Mouse (Mus musculus) right cerebral cortex, adult 2 months (tissue): ENCODE data around the gene Catsper3.

Source experiments
- DNase-seq, 2 experiments: peaks; one replicate each; pipeline ENCODE4 v3.0.0; 2021 to 2022; ENCODE audit warnings: low spot score in 2 of 2

The Catsper3 gene

GRCm38 (mm10) chr13:55826796-55827678 lies 42.7 kb downstream of the Catsper3 start:
- no peak for DNase-seq

DNA sequence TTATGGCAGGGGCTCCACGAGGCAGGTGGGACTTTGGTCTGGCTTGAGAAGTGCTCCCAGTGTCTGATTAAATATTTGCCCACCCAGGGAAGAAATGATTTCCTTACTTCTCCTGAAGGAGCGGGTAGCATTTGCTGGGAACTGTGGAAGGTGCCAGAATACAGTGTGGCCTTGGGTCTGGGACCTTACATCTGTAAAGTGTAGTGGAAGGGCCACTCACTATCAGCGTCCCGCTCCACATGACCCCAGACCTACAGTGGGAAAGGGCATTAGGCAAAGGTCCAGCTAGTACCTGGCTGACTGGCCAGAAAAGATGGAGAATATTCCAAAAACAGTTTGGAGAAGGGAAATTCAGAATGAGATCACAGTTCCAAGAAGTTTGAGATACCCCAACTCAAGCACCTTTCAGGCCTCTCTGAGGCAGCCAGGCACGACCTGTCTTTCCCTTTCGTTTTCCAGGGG lies 43.3 kb downstream of the Catsper3 start:
- no peak for DNase-seq

DNA sequence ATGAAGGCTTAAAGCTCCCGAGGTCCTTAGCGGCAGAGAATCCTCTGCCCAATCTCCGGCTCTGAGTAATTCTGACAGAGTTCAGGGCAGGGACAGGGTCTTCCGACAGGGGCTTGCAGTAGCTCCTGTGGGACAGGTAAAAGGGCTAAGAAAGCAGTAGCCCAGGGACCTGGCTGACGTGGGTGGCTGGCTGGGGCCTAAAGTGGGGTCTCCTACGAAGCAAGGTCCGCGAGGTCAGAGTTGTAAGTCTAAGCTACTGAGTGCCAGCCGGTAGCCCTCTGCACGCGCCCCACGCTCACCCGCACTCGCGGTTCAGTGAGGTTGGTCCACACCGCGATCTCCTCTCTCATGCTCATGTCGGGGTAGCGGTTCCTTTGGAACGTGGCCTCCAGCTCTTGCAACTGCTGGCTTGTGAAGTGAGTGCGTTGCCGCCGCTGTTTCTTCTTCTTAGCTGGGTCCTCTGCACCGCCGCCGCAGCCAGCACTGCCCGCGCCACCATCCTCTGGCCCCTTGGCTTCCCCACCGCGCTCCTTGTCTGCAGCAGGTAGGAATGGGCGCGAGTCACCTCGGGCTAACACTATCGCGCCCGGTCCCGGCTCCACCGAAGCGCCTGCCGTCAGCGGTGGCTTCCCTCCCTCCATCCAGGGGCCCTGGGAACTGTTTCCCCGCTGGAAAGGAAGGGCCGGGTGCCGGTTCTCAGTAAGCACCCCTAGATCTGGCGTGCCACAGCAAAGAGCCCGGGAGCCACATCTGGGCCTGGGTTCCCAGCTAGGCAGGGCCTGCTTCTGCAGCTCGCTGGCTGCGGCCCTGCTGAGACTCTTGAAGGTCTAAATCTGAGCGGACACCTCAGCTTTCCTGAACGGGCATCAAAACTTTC lies 44.0 kb downstream of the Catsper3 start:
- DNase-seq, result no peak

DNA sequence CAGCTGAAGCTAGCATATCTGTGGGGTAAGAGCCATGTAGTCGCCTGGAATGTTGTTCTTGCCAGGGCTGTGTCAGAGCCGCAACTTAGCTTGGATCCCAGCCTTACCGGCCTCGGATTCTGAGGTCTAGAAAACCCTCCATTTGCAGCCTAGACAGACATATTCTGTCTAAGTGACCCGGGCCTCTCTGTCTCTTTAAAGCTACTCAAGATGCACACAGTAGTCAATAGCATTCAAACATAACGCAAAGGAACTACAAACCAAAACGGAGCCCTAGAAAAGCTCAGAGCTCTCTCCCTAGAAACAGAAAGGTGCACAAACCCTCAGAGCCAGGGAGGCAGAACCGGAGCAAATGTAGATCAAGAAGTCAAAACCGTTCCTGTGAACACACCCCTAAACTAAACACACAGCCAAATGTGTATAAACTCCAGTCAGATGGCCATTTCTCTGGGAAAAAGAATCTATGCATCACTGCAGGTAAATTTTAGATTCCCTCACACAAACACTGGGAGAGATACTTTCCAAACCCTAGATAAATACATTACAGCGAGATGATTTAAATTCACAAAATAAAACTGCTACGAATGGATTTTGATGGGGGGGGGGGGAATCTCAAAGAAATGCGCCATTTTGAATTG lies 44.8 kb downstream of the Catsper3 start:
- no peak for DNase-seq

- no peak for DNase-seq
Observed at GRCm38 (mm10) chr13:55830081-55830832, 45.9 kb downstream of the Catsper3 start.

DNA sequence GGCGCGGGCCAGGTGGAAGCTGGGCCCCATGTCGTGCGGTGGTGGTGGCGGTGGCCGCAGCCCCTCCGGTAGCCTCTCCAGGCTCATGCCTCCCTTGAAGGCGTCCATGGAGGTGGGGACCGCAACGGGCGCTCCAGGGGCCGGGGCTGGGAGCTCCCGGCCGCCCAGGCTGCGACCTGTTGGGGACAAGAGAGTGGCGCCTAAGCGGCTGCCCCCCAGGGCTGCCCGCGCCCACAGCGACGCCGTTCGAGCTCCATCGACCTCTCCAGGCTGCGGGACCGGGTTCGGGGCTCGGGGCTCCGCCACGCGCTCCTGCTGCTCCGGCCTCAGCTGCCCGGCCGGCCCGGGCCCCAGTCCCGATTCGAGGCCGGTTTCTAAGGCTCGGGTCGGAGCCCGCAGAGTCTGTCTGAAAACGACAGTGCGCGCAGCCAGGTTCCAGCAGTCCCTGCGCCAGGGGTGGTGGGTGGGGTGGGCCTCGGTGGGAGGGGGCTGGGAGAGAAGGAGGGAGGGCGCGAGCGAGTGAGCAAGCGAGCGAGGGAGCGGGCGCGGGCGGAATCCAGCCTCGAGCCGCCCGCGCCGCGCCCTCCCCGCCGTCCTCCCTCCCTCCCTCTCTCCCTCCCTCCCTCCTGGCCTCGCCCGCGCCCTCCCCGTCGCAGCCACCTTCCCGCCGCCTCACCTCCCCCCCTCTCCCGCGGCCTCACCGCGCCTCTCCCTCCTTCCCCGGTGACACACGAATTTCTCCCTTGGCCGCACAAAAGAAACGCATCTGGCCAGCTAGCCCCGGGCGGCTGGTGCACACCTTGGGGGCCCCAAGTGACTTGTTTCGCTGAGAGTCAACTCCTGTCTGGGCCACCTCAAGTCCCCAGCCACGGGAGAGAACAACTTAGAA lies 46.7 kb downstream of the Catsper3 start:
- no peak for DNase-seq

- no peak for DNase-seq
Observed at GRCm38 (mm10) chr13:55831722-55832160, 47.4 kb downstream of the Catsper3 start.

- no peak for DNase-seq
Observed at GRCm38 (mm10) chr13:55832602-55833001, 48.2 kb downstream of the Catsper3 start.

DNA sequence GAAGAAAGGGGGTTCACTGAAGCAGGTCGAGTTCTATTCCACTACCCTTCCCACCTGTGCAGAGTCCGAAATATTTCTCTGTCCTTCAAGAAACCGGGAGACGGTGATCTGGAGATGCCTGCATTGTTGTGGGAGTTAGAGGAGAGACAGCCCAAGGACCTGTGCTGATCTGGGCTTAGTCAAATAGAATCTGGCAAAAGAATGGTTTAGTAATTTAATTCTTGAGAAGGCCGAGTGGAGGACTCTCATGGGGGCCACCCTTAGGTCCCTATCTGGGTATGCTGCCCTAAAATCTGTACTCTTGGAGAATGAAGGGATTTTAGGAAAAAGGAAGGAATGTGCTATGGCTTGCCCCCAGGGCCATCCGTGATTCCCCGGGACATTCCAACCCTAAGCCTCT lies 49.6 kb downstream of the Catsper3 start:
- no peak for DNase-seq

GRCm38 (mm10) chr13:55834667-55835066 lies 50.3 kb downstream of the Catsper3 start:
- DNase-seq, result no peak

DNA sequence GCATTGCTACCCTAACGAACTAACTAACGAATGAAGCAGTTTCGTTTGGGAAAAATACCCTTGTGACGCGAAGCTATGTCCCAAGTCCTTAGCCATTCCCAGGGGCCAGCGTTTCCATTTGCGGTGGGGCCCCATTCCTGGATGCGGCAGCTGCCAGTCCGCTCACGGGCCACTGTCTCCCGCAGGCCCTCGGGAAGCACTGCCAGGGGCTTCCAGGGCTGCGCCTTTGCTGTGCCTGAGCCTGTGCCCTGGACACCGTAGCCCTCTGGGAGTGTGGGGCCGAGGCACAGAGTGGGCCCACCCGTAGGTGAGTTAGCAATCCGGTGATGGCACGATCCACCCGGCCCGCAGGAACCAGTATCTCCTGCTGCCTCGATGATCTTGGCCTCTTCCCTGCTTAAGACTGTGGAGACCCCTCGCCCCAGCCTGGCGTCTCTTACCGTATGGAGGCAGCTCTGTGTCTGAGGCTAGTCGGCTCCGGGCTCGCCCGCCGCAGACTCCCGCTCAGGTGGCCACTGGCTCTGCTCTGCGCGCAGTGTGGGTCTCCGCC lies 51.3 kb downstream of the Catsper3 start:
- no peak for DNase-seq

- DNase-seq, result no peak
Observed at GRCm38 (mm10) chr13:55836142-55836625, 51.8 kb downstream of the Catsper3 start, which contains the start of gene Pitx1. Pitx1 (minus strand) TSS chr13:55836192.

DNA sequence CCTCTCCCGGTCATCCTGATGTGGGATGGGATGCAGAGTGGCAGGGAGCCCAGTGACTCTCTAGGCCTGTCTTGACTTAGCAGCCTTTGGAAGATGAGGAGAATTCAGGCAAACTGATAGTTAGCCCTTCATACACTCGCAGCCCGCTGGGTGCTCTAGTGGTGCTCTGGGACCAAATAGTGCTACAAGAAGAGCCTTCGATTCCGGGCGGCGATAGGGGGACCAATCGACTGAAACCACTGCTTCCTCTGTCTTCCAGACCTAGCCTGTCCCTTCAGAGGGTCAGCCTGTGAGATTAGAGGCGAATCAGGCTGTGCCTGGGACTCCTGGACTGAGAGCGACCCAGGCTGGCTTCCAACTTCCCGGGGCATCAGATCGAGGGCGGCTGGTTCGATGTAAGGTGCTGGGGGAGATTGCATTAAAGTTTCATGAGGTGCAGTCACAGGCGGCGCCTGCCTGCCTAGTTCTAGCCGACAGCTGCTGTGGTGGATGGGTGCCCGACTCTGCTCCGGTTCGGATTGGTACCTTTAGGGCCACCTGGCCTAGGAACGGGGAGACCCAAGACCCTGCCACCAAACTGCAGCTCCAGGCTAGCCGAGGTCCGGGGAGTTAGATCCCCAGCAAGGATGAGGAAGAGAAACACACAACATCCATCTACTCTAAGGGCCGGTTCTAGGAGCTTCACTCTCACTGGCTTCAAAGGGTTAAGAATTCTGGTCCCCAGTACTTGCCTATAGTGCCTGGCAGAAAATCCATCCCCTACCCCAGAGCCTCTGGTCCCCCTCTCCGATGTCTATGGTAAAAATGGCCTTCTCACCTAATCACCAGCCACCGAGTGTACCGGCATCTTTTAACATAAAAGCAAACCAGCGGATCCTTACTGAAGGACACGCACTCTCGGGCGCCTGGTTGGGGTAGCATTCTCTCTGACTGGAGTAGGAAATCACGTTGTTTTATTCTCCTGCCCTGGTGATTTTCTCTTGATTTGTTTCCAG lies 52.7 kb downstream of the Catsper3 start:
- no peak for DNase-seq

DNA sequence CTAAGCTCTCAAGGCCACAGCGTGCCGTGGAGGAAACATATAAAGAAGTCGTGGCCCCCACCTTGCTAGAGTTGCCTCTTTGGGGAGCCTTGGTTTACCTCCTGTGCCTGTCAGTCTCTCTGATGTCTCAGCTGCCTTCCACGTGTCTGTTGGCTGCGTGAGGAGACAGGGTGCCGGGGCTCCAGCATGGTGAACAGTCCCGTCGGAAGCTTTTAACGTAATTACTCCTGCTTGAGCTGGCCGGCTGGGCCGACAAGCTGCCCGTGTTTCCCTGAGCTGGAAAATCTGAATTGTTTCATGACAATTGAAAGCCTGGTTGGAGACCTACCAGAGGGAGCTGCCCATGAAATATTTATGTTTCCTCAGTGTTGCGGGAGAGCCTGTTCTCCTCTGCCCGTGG lies 55.9 kb downstream of the Catsper3 start:
- DNase-seq, result no peak

- DNase-seq, result no peak
Observed at GRCm38 (mm10) chr13:55843700-55844099, 59.3 kb downstream of the Catsper3 start.

GRCm38 (mm10) chr13:55847805-55848204 lies 63.4 kb downstream of the Catsper3 start:
- no peak for DNase-seq

DNA sequence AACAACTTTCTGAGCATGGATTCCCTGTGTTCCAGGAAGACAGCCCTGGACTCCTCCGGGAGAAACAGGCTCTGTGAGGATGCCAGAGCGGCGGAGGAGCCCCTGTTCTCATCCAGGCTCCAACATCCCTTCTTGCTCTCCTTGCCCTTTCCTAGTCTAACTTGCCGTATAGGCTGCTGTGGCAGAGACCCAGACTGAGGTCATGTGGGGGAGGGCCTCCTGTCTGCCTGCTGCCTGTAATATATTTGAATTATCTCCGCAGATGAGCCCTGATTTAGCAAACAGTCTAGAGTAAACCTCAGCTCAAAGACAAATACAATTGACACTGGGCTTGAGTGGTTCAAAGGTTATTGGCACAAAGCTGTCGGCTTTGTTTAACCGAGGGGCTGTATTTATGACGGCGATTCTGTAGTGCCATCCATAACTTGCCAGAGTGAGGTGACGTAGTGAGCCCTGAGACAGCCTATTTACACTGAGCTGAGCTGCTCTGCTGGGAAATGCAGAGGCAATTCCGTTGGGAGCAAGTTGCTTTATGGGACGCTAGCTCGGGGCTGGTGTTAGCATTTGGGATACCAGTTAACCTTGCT lies 64.3 kb downstream of the Catsper3 start:
- no peak for DNase-seq

DNA sequence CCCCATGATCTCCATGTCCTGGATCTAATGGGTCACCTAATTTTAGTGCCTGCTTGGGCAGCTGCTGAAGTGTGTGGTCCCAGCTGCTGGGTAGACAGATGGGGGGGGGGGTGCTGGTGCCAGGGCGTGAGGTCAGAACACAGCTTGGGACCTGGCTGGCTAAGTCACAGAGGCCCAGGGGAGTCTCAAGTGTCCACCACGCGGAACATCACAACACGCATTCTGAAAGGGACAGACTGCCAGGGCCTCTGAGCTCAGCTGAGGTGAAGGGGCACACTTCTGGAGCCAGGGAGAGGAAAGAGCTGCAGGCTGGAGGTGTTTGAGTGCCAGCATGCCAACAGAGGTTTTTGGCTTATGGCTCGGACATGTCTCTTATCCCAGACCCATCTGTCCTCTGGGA lies 66.4 kb downstream of the Catsper3 start:
- DNase-seq, result no peak
